Mouse (Mus musculus): Measurements from ENCODE around the gene Olfr543. TPM values are rescaled to one million over a fixed set of nuclear protein-coding genes. Genes with fewer than 3 reads are reported as not detected.

The Olfr543 gene
- total and polyA plus RNA-seq, 3 experiments, result 0.27 TPM; not detected in 2

DNA sequence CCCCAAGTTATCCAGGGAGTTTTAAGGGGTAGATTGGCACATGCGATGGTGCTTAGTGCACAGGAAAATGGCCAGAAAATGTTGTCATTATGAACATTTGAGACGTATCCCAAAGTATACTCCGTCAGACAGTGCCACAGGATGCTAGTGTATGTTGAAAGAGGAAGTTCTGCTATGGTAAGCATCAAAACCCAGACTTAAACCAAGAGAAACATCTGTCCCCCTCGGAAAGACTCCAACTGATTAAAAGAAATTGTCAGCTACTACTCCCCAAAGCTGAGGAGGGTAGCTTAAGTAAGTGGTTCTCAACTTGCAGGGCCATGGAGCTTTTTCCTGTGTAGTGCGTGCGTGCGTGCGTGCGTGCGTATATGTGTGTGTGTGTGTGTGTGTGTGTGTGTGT is 30.4 kb upstream of the Olfr543 start:
- DNase-seq (ENCODE audit: low spot score) (no peak), ATAC-seq (ENCODE audit: extremely low read depth, insufficient number of reproducible peaks, low FRiP score, poor library complexity, severe bottlenecking) (no peak)

DNA sequence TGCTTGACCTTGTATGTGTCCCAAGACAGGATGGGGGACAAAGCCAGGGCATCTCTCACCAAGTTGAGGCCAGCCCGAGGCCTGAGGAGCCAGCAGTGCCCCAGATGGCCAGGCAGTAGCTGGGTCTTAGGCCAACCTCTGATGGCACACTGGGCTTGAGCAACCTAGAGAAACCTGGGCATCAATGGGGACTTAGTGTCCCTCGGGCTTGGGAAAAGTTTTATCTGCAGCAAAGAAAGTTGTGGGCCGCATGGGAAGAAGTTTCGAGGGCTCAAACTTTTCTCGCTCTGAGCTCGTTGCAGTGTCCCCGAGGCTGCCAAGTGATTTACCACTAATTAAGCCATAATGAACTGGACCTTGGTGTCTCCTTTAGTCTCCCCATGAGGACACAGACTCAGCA is 28.2 kb upstream of the Olfr543 start:
- DNase-seq (ENCODE audit: low spot score), result no peak
- Histone ChIP-seq H3K36me3 (replicated peaks) (no peaks in the 10 kb centered on the region), H3K4me1 (ENCODE audit: insufficient read depth, low read depth, low read length) (peaks cover 17% of the 10 kb centered on the region), H3K27me3 (ENCODE audit: insufficient read depth, low read length) (peaks cover 11% of the 10 kb centered on the region), H3K4me3 (ENCODE audit: low read depth, low read length) (no peak overlapping the region), H3K9me3 (replicated peaks) (no peaks in the 10 kb centered on the region)
- no peak for ATAC-seq (ENCODE audit: extremely low read depth, insufficient number of reproducible peaks, low FRiP score, poor library complexity, severe bottlenecking)
- no peak for TF ChIP-seq TAL1 (conservative IDR thresholded peaks at IDR 0.05; ENCODE audit: low read depth, low read length)
- no peak for TF ChIP-seq GATA1 (IDR thresholded peaks at IDR 0.05; ENCODE audit: borderline replicate concordance, low read length)
- TF ChIP-seq GATA2 (IDR thresholded peaks at IDR 0.05; ENCODE audit: borderline replicate concordance, low read depth, low read length), result no peak
- TF ChIP-seq CTCF (IDR thresholded peaks at IDR 0.05; ENCODE audit: low read depth, low read length), result no peak
- no peak for TF ChIP-seq POLR2AphosphoS5 (IDR thresholded peaks at IDR 0.05; ENCODE audit: insufficient replicate concordance, low read depth, low read length)

More for the DNA sequence above, 30.4 kb upstream of the Olfr543 start:
- H3K9me3 ChIP-seq (replicated peaks), result no peaks in the 10 kb centered on the region
- no peaks in the 10 kb centered on the region for H3K36me3 ChIP-seq (replicated peaks)
- peaks cover 18% of the 10 kb centered on the region for H3K27me3 ChIP-seq (ENCODE audit: insufficient read depth, low read length)
- H3K4me3 ChIP-seq (ENCODE audit: low read depth, low read length), result no peak overlapping the region
- TF ChIP-seq TAL1 (conservative IDR thresholded peaks at IDR 0.05; ENCODE audit: low read depth, low read length) (no peak), GATA1 (IDR thresholded peaks at IDR 0.05; ENCODE audit: borderline replicate concordance, low read length) (no peak), POLR2AphosphoS5 (IDR thresholded peaks at IDR 0.05; ENCODE audit: insufficient replicate concordance, low read depth, low read length) (no peak), GATA2 (IDR thresholded peaks at IDR 0.05; ENCODE audit: borderline replicate concordance, low read depth, low read length) (no peak), CTCF (IDR thresholded peaks at IDR 0.05; ENCODE audit: low read depth, low read length) (no peak)
- H3K4me1 ChIP-seq (ENCODE audit: insufficient read depth, low read depth, low read length), result peaks cover 17% of the 10 kb centered on the region

DNA sequence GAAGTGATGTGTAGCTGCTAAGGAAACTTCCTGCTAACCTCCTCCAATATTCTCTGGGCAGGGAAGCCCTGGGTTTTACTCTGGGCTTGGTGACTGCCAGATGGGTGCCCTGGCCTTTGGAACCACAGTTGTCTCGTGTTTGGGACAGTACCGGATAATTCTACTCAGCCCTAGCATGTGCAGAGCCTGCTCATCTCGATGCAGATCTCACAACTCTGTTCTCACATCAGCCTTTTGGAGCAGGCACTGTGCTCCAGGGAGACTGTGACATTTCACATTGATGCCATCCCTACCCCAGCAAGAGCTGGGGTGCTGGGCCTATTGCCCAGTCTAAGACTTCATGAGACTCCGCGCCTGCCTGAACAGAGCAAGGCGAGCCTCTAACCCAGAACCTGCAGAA is 27.2 kb upstream of the Olfr543 start:
- TF ChIP-seq POLR2AphosphoS5 (IDR thresholded peaks at IDR 0.05; ENCODE audit: insufficient replicate concordance, low read depth, low read length) (no peak), GATA2 (IDR thresholded peaks at IDR 0.05; ENCODE audit: borderline replicate concordance, low read depth, low read length) (no peak), GATA1 (IDR thresholded peaks at IDR 0.05; ENCODE audit: borderline replicate concordance, low read length) (no peak), TAL1 (conservative IDR thresholded peaks at IDR 0.05; ENCODE audit: low read depth, low read length) (no peak), CTCF (IDR thresholded peaks at IDR 0.05; ENCODE audit: low read depth, low read length) (no peak)
- Histone ChIP-seq H3K27me3 (ENCODE audit: insufficient read depth, low read length) (peaks cover 12% of the 10 kb centered on the region), H3K36me3 (replicated peaks) (no peaks in the 10 kb centered on the region), H3K4me3 (ENCODE audit: low read depth, low read length) (no peak overlapping the region), H3K9me3 (replicated peaks) (no peaks in the 10 kb centered on the region), H3K4me1 (ENCODE audit: insufficient read depth, low read depth, low read length) (peaks cover 12% of the 10 kb centered on the region)
- DNase-seq (ENCODE audit: low spot score) (no peak), ATAC-seq (ENCODE audit: extremely low read depth, insufficient number of reproducible peaks, low FRiP score, poor library complexity, severe bottlenecking) (no peak)

DNA sequence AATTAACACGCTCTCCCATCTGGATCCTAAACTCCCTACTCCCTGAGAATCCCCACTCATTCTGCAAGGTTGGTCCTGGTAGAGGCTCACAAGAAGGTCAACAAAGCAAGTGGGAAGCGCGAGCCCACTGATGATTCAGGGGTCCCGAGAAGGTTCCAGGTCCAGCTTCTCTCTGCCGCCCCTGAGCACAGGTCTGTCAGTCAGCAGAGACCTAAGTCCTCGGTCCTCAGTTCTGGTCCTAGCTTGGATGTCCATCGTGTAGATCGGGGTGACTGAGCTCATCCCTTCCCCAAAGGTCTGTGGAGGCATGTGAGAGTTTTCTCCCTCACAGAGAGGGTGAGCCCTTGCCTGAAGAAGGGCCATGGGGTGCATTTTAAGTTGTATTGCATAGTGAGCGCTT is 26.6 kb upstream of the Olfr543 start:
- Histone ChIP-seq H3K36me3 (replicated peaks) (no peaks in the 10 kb centered on the region), H3K9me3 (replicated peaks) (no peaks in the 10 kb centered on the region), H3K4me1 (ENCODE audit: insufficient read depth, low read depth, low read length) (peaks cover 6% of the 10 kb centered on the region), H3K27me3 (ENCODE audit: insufficient read depth, low read length) (peaks cover 12% of the 10 kb centered on the region), H3K4me3 (ENCODE audit: low read depth, low read length) (no peak overlapping the region)
- no peak for DNase-seq (ENCODE audit: low spot score)
- ATAC-seq (ENCODE audit: extremely low read depth, insufficient number of reproducible peaks, low FRiP score, poor library complexity, severe bottlenecking), result no peak
- TF ChIP-seq POLR2AphosphoS5 (IDR thresholded peaks at IDR 0.05; ENCODE audit: insufficient replicate concordance, low read depth, low read length) (no peak), CTCF (IDR thresholded peaks at IDR 0.05; ENCODE audit: low read depth, low read length) (no peak), GATA1 (IDR thresholded peaks at IDR 0.05; ENCODE audit: borderline replicate concordance, low read length) (no peak)

DNA sequence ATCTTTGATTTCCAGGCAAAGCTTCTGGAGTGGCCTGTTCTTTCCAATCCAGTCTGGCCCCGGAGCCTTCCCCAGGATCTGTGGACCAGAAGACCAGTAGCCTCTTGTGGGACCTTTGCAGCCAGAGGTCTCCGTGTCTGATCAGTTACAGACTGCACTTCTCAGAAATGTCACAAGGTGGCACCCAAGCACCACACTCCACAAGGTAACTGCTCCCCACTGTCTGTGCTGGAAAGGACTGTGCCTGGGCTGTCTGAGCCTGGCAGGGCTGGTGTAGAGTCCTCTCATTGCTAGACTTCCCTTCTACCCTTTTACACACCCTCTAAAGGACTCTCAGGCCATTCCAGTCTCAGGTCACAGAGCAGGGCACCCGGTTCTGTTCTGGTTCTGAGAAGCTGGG is 25.4 kb upstream of the Olfr543 start:
- H3K9me3 ChIP-seq (replicated peaks), result no peaks in the 10 kb centered on the region
- no peak overlapping the region for H3K4me3 ChIP-seq (ENCODE audit: low read depth, low read length)
- DNase-seq (ENCODE audit: low spot score), result peak; percentile 61
- peaks cover 19% of the 10 kb centered on the region for H3K27me3 ChIP-seq (ENCODE audit: insufficient read depth, low read length)
- ATAC-seq (ENCODE audit: extremely low read depth, insufficient number of reproducible peaks, low FRiP score, poor library complexity, severe bottlenecking), result peak; percentile 63
- no peak for TF ChIP-seq TAL1 (conservative IDR thresholded peaks at IDR 0.05; ENCODE audit: low read depth, low read length)
- TF ChIP-seq GATA2 (IDR thresholded peaks at IDR 0.05; ENCODE audit: borderline replicate concordance, low read depth, low read length), result no peak
- TF ChIP-seq POLR2AphosphoS5 (IDR thresholded peaks at IDR 0.05; ENCODE audit: insufficient replicate concordance, low read depth, low read length), result no peak
- peak; percentile 80 for TF ChIP-seq CTCF (IDR thresholded peaks at IDR 0.05; ENCODE audit: low read depth, low read length)
- H3K4me1 ChIP-seq (ENCODE audit: insufficient read depth, low read depth, low read length), result peaks cover 2% of the 10 kb centered on the region; the same call in 1 of the 2 replicates
- no peaks in the 10 kb centered on the region for H3K36me3 ChIP-seq (replicated peaks)

DNA sequence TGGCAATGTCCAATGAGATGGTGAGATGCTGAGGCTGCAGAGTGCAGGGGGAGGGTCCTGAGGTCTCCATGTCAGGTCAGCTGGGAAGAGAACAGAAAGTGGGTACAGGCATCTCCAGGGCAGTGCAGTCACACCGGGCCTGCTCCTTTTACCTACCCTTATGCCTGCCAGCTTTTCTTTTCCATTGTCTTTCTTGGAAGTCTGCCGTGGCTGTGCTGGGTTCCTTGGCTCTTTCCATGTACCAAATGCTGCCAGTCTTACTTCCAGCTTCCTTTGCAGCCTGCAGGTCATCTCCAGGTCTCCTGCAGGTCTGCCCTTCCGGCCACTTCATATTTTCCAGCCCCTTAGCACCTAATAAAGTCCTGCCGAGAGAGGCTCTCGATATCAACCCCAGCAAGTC is 20.5 kb upstream of the Olfr543 start:
- TF ChIP-seq POLR2AphosphoS5 (IDR thresholded peaks at IDR 0.05; ENCODE audit: insufficient replicate concordance, low read depth, low read length), result no peak
- no peak for TF ChIP-seq GATA1 (IDR thresholded peaks at IDR 0.05; ENCODE audit: borderline replicate concordance, low read length)
- no peak for TF ChIP-seq CTCF (IDR thresholded peaks at IDR 0.05; ENCODE audit: low read depth, low read length)
- TF ChIP-seq TAL1 (conservative IDR thresholded peaks at IDR 0.05; ENCODE audit: low read depth, low read length), result no peak
- TF ChIP-seq GATA2 (IDR thresholded peaks at IDR 0.05; ENCODE audit: borderline replicate concordance, low read depth, low read length), result no peak
- ATAC-seq (ENCODE audit: extremely low read depth, insufficient number of reproducible peaks, low FRiP score, poor library complexity, severe bottlenecking) (no peak), DNase-seq (ENCODE audit: low spot score) (no peak)
- Histone ChIP-seq H3K27me3 (ENCODE audit: insufficient read depth, low read length) (peaks cover 33% of the 10 kb centered on the region), H3K9me3 (replicated peaks) (no peaks in the 10 kb centered on the region), H3K36me3 (replicated peaks) (no peaks in the 10 kb centered on the region), H3K4me1 (ENCODE audit: insufficient read depth, low read depth, low read length) (peaks cover 1% of the 10 kb centered on the region; the same call in 1 of the 2 replicates), H3K4me3 (ENCODE audit: low read depth, low read length) (no peak overlapping the region)
